Mouse (Mus musculus) heart, embryonic 12.5 days (tissue): Measurements from ENCODE around the gene Gm11627. TPM values are rescaled to one million over a fixed set of nuclear protein-coding genes. Genes with fewer than 3 reads are reported as not detected.

Experiments
- ATAC-seq: fragments of 200-750 bp; cut with Nextera tagmentation; 2 replicates; pipeline ENCODE4 v1.8.0; 2017; ENCODE audit warnings: moderate TSS enrichment, moderate library complexity; ENCODE audit not compliant: insufficient number of reproducible peaks, low FRiP score
- H3K27ac ChIP-seq: fragments of 300-500 bp; sonication (generic); 2 replicates; pipeline ENCODE4 v1.5.1; 2016; ENCODE audit warnings: mild to moderate bottlenecking, moderate library complexity; ENCODE audit not compliant: poor library complexity, severe bottlenecking
- H3K27me3 ChIP-seq: fragments of 300-500 bp; sonication (generic); replicated peaks from 2 replicates; pipeline ENCODE4 v1.6.1; 2016; ENCODE audit warnings: mild to moderate bottlenecking, moderate library complexity
- H3K36me3 ChIP-seq: fragments of 300-500 bp; sonication (generic); 2 replicates; pipeline ENCODE4 v1.6.1; 2016; ENCODE audit warnings: mild to moderate bottlenecking, moderate library complexity
- H3K4me1 ChIP-seq: fragments of 300-500 bp; sonication (generic); replicated peaks from 2 replicates; pipeline ENCODE4 v1.6.1; 2016; ENCODE audit warnings: mild to moderate bottlenecking
- H3K4me2 ChIP-seq: fragments of 300-500 bp; sonication (generic); 2 replicates; pipeline ENCODE4 v1.6.1; 2016; ENCODE audit warnings: mild to moderate bottlenecking, moderate library complexity
- H3K4me3 ChIP-seq: fragments of 300-500 bp; sonication (generic); 2 replicates; pipeline ENCODE4 v1.5.1; 2016; ENCODE audit warnings: mild to moderate bottlenecking
- H3K9ac ChIP-seq: fragments of 300-500 bp; sonication (generic); 2 replicates; pipeline ENCODE4 v1.6.1; 2016; ENCODE audit warnings: mild to moderate bottlenecking, moderate library complexity
- H3K9me3 ChIP-seq: fragments of 300-500 bp; sonication (generic); replicated peaks from 2 replicates; pipeline ENCODE4 v1.6.1; 2016; ENCODE audit warnings: mild to moderate bottlenecking, moderate library complexity
- WGBS: fragments of 180-500 bp; shearing (Covaris S2); methylation state at CpG from one replicate; pipeline ENCODE4 v1.1.7; 2016; 5-methylcytosine and 5-hydroxymethylcytosine counted together
- polyA plus RNA-seq: library from polyadenylated mRNA; unstranded; fragments of >200 nt; fragmentation: Nextera tagmentation; extraction: Ambion mirVana; gene quantifications from 2 replicates; pipeline ENCODE4 v1.2.1, GENCODE M21; 2016

The Gm11627 gene
- polyA plus RNA-seq, result 10.9 and 11.6 TPM in 2 replicates

DNA sequence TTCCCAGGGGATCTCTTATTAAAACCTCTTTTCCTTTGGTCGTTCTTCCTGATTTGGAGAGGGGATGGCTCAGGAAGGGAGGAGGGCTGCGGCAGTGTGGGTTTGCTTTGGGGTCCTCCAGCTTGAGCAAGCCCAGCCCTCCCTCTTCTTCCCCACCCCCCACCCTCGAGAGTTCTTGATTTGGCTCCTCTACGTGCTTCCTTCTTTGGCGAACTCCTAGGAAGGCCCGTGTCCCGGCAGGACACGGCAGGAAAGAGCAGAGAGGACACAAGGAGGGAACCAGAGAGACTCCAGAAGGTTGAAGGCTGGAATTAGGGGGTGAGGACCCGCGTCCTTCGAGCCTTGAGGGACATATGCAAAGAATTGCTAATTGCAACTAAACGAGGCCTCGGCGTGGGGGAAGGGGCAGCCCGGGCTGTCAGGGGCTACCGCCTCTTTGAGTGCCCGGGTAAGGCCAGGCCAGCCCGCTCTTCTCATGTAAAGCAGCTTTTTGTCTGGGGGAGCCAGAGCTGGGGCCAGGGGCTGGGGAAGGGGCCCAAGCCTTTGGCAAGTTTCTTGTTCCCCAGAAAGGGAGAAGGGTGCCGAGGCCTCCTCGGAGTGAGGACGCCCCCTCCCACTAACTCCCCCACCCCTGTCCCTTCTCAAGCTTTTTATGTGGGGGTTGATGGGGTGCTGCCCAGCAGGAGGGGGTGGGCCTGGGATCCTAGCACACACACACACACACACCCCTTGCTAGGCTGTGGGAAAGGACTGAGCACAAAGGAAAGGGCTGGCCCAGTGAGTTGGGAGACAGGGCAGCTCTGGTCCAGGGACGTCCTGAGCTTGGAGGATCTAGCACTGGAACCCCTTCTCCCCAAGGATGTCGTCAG, at the start of gene Gm11627:
Gene Gm11627 (minus strand): TSS at position 297 of the 869 bp plus-strand sequence.
- peak; percentile 19; the same call in 1 of the 2 replicates for ATAC-seq
- H3K27me3 ChIP-seq, result no peaks in the 10 kb centered on the region
- no peaks in the 10 kb centered on the region for H3K36me3 ChIP-seq
- H3K4me2 ChIP-seq, result peak within 1 kb of the TSS; percentile 61
- peaks cover 48% of the 10 kb centered on the region for H3K4me1 ChIP-seq
- 11% methylated on average over 23 of the region's 23 CpGs for WGBS
- H3K9me3 ChIP-seq, result no peaks in the 10 kb centered on the region
- H3K4me3 ChIP-seq, result peak within 1 kb of the TSS; percentile 38
- H3K9ac ChIP-seq, result peak within 1 kb of the TSS; percentile 72
- H3K27ac ChIP-seq, result peak within 1 kb of the TSS; percentile 83

DNA sequence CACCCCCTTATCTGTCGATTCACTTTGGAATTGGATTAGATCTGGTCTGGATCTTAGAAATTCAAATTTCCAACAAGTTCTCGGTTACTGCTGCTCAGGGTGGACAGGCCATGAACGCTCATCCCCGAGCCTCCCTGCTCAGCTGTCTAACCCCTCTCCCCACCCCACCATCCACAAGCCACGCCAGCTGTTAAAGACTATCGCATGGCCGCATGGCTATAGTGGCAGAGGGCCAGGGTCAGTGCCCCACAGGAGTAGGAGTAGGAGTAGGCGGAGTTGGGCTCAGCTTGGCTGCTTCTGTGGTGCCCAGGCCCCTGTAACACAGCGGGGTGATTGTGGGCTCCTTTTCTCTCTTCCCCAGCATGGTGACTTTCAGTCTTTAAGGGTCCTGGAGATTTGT, 49.3 kb upstream of the Gm11627 start:
- Histone ChIP-seq H3K27me3 (no peaks in the 10 kb centered on the region), H3K9ac (no peak overlapping the region), H3K4me1 (peaks cover 66% of the 10 kb centered on the region), H3K27ac (no peak overlapping the region), H3K9me3 (no peaks in the 10 kb centered on the region), H3K4me2 (no peak overlapping the region), H3K4me3 (no peak overlapping the region), H3K36me3 (no peaks in the 10 kb centered on the region)
- ATAC-seq, result no peak
- 72% methylated on average over 9 of the region's 9 CpGs for WGBS

DNA sequence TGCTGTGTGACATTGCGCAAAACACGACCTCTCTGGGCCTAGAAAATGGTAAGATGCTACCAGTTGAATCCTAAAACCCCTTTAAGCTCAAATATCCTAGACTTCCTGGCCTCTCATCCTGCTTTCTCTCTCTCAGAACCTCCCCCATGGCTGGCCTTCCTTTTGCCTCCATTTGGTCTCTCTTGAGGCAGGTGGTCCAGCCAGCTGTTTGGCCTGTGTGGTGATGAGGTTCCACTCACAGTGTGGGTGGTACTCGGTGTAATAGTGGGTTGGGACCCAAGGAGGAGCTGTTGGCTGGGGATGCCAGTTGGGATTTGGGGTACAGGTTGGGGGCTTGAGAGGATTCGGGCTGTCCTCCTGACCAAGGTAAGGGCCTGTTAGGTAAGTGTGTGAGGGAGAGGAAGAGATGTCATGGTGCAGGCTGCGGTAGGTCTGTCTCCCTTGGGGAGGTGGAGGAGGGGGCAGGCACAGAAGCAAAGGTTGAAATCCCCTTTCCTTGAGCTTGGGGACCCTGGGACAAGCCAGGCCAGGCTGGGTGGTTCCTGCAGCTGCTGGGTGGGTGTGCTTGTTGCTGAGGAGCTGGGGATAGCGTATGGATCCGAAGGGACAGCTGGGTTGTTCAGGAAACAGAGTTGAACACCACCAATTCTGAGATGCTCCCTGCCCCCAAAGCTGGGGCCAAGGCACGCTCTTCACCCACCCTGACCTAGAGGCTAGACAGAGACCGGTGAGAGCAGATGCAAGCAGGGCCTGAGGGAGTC, 48.1 kb upstream of the Gm11627 start:
- Histone ChIP-seq H3K27ac (no peak overlapping the region), H3K4me3 (no peak overlapping the region), H3K4me2 (no peak overlapping the region), H3K9me3 (no peaks in the 10 kb centered on the region), H3K9ac (no peak overlapping the region), H3K4me1 (peaks cover 64% of the 10 kb centered on the region), H3K36me3 (no peaks in the 10 kb centered on the region), H3K27me3 (no peaks in the 10 kb centered on the region)
- ATAC-seq, result no peak
- 86% methylated on average over 9 of the region's 9 CpGs for WGBS

DNA sequence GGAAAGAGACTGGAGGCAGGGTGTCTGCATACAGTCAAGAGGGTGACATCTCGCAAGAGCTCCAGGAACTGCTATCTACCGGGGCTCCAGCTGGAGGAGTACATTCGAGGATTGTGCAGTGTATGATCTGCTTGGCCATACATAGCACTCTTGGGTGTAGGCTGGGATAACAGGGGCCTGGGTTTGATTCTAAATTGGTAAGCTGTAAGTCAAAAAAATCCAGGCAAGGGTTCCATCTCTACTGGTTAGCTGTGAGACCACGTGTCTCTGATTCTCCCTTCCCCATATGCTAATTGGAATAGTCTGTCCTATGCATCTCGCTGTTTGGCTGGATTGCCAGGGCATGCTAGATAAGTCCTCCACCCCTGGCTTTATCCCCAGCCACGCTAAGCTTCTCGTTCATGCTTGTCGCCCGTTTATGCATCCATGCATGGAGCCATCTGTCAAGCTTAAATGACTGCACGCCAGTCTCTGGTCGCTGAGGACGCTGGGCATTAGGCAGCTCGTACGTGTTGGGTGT, 45.7 kb upstream of the Gm11627 start:
- ATAC-seq, result peak; percentile 17; the same call in 1 of the 2 replicates
- peak overlapping the region; percentile 65 for H3K4me2 ChIP-seq

DNA sequence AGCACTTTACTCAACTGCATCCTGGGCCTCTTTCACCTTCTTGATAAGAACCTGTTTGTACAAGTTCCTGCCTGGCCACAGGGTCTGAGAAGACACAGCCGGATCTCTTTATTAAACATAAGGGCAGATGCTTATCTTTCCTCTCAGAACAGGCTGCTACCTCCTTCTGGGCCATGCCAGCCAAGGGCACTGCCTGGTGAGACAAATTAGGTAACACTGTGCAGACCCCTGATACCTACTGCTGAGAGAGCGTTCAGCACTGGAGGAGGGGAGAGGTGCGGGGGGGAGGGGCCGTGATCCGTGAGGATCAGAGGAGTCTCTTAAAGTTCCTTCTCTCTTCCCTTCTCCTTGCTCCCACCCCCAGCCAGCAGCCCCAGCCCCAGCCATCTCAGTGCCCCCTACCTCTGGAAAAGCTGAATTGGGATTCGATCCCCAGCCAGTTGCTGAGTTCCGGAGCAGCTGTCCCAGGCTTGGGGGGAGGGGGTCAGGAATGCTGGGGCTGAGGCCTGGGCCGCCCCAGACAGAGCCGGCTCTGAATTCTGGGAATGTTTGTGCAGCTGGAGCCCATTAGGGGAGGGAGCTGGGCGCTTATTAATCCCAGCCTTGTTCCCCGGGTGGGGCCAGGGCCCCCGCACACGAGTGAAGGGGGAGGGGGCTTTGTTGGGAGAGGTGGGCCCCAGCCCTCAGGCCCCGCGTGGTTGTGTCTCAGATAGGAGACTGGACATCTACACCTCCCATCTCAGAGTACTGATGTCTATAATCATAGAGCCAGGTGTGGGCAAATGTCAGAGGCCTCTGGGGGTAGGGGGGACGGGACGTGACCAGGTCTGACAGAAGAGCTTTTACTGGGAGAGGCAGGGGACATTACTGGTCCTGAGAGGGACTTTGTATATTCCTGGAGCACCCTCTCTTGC, 44.9 kb upstream of the Gm11627 start:
- H3K4me1 ChIP-seq, result peaks cover 34% of the 10 kb centered on the region
- H3K4me2 ChIP-seq, result peak overlapping the region; percentile 65
- no peaks in the 10 kb centered on the region for H3K27me3 ChIP-seq
- H3K9me3 ChIP-seq, result peaks cover 4% of the 10 kb centered on the region
- H3K4me3 ChIP-seq, result peak overlapping the region; percentile 37
- peak; percentile 80 for ATAC-seq
- 7% methylated on average over 17 of the region's 17 CpGs for WGBS
- H3K9ac ChIP-seq, result peak overlapping the region; percentile 65
- peaks cover 13% of the 10 kb centered on the region for H3K36me3 ChIP-seq
- H3K27ac ChIP-seq, result peak overlapping the region; percentile 95

More for the DNA sequence above, 45.7 kb upstream of the Gm11627 start:
- peak overlapping the region; percentile 95 for H3K27ac ChIP-seq
- peaks cover 42% of the 10 kb centered on the region for H3K4me1 ChIP-seq
- no peaks in the 10 kb centered on the region for H3K27me3 ChIP-seq
- 41% methylated on average over 14 of the region's 14 CpGs for WGBS
- peak overlapping the region; percentile 65; the same call in 1 of the 2 replicates for H3K9ac ChIP-seq
- H3K4me3 ChIP-seq, result no peak overlapping the region
- H3K36me3 ChIP-seq, result 0 out of 2 replicates have a peak, but pooled peaks cover 6% of the 10 kb centered on the region
- H3K9me3 ChIP-seq, result no peaks in the 10 kb centered on the region

DNA sequence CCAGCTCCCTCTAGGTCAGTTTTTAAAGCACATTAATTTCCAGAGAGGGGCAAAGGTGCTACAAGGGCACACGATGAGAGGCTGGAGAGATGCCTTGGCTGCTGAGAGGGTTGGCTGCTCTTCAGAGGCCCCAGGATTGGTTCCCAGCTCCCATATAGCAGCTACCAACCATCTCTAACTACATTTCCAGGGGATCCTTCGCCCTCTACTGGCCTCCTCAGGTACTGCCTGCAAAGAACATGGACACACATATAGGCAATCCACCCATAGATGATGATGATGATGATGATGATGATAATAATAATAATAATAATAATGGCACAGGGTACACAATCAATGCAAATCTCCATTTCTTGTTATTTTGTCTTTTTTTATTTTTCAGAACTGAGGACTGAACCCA, 40.2 kb upstream of the Gm11627 start:
- Histone ChIP-seq H3K9ac (no peak overlapping the region), H3K27me3 (no peaks in the 10 kb centered on the region), H3K9me3 (peaks cover 4% of the 10 kb centered on the region), H3K27ac (no peak overlapping the region), H3K4me3 (no peak overlapping the region), H3K36me3 (peaks cover 24% of the 10 kb centered on the region), H3K4me1 (peaks cover 19% of the 10 kb centered on the region), H3K4me2 (no peak overlapping the region)
- WGBS, result 68% methylated on average over 2 of the region's 2 CpGs
- no peak for ATAC-seq

DNA sequence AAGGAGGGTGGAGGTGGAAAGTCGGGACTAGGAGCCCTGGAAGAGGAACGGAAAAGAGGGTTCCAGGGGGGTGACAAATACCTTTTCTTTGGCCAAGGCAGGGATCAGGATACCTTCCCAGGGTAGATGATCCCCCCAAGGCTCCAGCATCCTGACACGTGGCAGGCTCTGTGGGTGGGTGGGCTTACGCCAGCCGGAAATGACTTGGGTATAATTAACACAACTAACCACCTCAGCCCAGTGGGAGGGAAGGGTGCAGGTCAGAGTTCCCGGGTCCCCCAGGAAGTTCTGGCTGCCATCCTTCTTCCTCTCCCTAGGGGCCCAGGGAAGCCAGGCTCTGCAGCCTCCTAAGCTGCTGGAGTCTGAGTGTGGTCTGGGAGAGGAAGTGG, 32.0 kb upstream of the Gm11627 start:
- Histone ChIP-seq H3K27me3 (no peaks in the 10 kb centered on the region), H3K9ac (0 out of 2 replicates have a peak overlapping the region, but pooled peaks have one; percentile 35), H3K9me3 (no peaks in the 10 kb centered on the region), H3K36me3 (no peaks in the 10 kb centered on the region), H3K27ac (peak overlapping the region; percentile 42; the same call in 1 of the 2 replicates), H3K4me2 (no peak overlapping the region), H3K4me1 (peaks cover 41% of the 10 kb centered on the region), H3K4me3 (no peak overlapping the region)
- no peak for ATAC-seq
- WGBS, result 20% methylated on average over 6 of the region's 6 CpGs

DNA sequence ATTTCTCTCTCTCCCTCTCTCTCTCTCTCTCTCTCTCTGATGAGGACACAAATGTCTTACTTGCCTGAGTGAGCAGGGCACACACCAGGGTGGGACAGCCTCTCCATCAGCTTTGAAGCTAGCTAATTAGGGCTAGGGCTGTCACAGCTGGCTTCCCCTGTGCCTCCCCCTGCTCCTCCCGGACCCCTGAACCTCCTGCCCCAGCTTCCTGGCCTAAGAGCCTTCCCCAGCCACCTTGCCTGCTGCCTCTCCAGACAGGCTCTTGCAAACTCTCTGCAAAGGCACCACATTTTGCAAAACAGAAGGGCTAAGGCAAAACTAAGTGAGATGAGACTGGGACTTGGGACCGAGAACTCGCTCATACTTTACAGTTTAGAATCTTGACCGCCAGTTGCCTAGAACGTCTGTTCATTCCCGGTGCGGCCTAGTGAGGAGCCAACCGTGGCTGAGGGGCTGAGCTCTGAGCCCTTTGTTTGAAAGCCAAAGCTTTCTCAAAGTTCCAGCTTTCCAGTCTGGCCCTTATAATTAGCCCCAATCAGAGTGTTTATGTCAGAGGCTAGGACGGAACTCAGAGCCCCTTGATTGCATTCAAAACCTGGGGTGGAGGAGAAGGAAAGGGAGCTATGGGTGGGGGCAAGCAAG, 31.5 kb upstream of the Gm11627 start:
- H3K4me1 ChIP-seq, result peaks cover 41% of the 10 kb centered on the region
- 0 out of 2 replicates have a peak, but pooled peaks cover 4% of the 10 kb centered on the region for H3K36me3 ChIP-seq
- peak overlapping the region; percentile 12; the same call in 1 of the 2 replicates for H3K4me2 ChIP-seq
- H3K27ac ChIP-seq, result peak overlapping the region; percentile 67
- H3K9me3 ChIP-seq, result no peaks in the 10 kb centered on the region
- peak overlapping the region; percentile 35; the same call in 1 of the 2 replicates for H3K9ac ChIP-seq
- WGBS, result 29% methylated on average over 9 of the region's 9 CpGs
- H3K4me3 ChIP-seq, result no peak overlapping the region
- H3K27me3 ChIP-seq, result no peaks in the 10 kb centered on the region
- ATAC-seq, result no peak

DNA sequence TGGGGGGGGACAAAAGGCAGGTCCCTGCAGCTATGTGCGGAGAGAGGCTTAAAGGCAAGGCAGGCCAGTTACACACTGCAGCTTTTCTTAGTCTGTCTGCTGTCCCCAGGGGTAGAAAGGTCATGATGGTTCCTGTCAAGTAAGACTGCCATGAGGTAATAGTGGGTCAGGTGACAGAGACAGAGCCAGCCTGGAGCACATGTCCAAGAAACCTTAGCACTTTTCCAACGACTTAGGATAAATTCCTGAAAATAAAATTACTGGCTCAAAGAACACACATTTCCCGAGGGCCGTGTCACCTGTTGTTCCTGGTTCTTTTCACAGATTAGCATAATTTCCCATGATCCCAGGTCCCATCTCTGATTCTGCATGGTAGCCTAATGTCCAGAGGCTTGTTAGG, 31.0 kb upstream of the Gm11627 start:
- H3K27me3 ChIP-seq, result no peaks in the 10 kb centered on the region
- H3K9me3 ChIP-seq, result no peaks in the 10 kb centered on the region
- H3K4me1 ChIP-seq, result peaks cover 41% of the 10 kb centered on the region
- H3K27ac ChIP-seq, result peak overlapping the region; percentile 67
- 0 out of 2 replicates have a peak overlapping the region, but pooled peaks have one; percentile 12 for H3K4me2 ChIP-seq
- 42% methylated on average over 4 of the region's 4 CpGs for WGBS
- H3K36me3 ChIP-seq, result 0 out of 2 replicates have a peak, but pooled peaks cover 4% of the 10 kb centered on the region
- no peak overlapping the region for H3K4me3 ChIP-seq
- ATAC-seq, result no peak
- peak overlapping the region; percentile 35 for H3K9ac ChIP-seq

DNA sequence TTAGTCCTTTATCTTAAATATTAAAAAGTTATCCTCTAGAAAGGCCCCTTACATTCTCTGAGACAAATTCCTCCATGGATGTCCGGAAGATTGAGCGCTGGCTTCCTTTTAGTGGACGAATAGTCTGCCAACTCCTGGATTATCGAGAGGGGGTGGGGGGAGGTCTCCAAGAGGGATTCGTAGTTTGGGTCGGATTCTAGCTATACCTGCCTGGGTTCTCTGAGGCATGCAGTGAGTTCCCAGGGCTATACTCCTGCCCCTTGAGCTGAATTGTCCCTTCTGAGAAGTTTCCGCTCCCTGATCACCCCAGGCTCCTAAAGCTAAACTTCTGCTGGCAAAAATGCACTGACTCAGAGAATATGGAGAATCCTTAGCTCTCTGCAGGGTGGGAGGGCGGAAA, 30.2 kb upstream of the Gm11627 start:
- H3K4me2 ChIP-seq, result peak overlapping the region; percentile 77; the same call in 1 of the 2 replicates
- ATAC-seq, result no peak
- H3K27ac ChIP-seq, result peak overlapping the region; percentile 89
- H3K4me1 ChIP-seq, result peaks cover 41% of the 10 kb centered on the region
- no peaks in the 10 kb centered on the region for H3K9me3 ChIP-seq
- H3K36me3 ChIP-seq, result 0 out of 2 replicates have a peak, but pooled peaks cover 4% of the 10 kb centered on the region
- H3K9ac ChIP-seq, result peak overlapping the region; percentile 35; the same call in 1 of the 2 replicates
- 59% methylated on average over 8 of the region's 8 CpGs for WGBS
- H3K4me3 ChIP-seq, result no peak overlapping the region
- H3K27me3 ChIP-seq, result no peaks in the 10 kb centered on the region
